ENCODE assay signal across 11 mouse cellular contexts in genomic region chr3:38812457-38812856, GRCm38 (mm10).
"Had no signal": no experiment of that assay in that cellular context is flagged by ENCODE, and none has a peak within 500 bp of the region (broad histone marks: within the 10 kb centered on the region; RNA-seq: fewer than 3 reads in every experiment).

No protein-coding gene starts in this region.

- H3K4me1 ChIP-seq: intestine, embryonic 15.5 days; liver, embryonic 12.5 days had no signal

- H3K36me3 ChIP-seq: intestine, embryonic 15.5 days; limb, embryonic 15.5 days; liver, embryonic 12.5 days had no signal

- DNase-seq: kidney, adult 18-20 months; kidney, postnatal 10 days; lung, embryonic 14.5 days; lung, postnatal 10 days; lung, postnatal 4 days; thymus, postnatal 4 days had no signal

- H3K27me3 ChIP-seq: intestine, embryonic 15.5 days; limb, embryonic 15.5 days; liver, embryonic 12.5 days had no signal

- H3K4me2 ChIP-seq: intestine, embryonic 15.5 days; limb, embryonic 15.5 days; liver, embryonic 12.5 days; lung, embryonic 14.5 days had no signal

- H3K27ac ChIP-seq: intestine, embryonic 15.5 days; limb, embryonic 15.5 days; liver, embryonic 12.5 days; stomach, postnatal 0 days had no signal

- H3K4me3 ChIP-seq: intestine, embryonic 15.5 days; limb, embryonic 15.5 days; liver, embryonic 12.5 days; myocyte had no signal

- ATAC-seq: intestine, embryonic 15.5 days; liver, embryonic 12.5 days had no signal

- H3K9ac ChIP-seq: intestine, embryonic 15.5 days; limb, embryonic 15.5 days; liver, embryonic 12.5 days; lung, embryonic 14.5 days had no signal

- H3K9me3 ChIP-seq: intestine, embryonic 15.5 days; limb, embryonic 15.5 days; liver, embryonic 12.5 days had no signal
